Mouse (Mus musculus): ENCODE results near the gene Coa6.

Gene Coa6

DNA sequence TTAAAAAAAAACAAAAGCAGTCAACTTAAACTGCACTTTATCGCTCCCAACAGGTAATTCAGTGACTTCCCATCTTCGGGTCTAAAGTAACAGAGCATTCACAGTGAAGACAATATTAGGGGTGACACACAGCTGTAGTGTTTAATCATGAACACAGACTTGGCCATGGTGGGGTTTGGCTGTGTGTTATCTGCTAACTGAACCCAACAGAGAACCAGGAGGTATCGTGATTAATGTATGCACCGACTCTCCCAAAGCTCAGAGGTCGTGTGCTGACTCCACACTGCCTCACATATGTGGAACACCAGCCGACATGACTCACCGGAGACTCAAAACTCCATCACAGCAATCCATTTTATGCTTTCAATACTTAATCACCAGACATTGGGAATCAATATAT, 39.4 kb downstream of the Coa6 start:
- DNase-seq (ENCODE audit: extremely low read depth, low read depth, low spot score): no peak

DNA sequence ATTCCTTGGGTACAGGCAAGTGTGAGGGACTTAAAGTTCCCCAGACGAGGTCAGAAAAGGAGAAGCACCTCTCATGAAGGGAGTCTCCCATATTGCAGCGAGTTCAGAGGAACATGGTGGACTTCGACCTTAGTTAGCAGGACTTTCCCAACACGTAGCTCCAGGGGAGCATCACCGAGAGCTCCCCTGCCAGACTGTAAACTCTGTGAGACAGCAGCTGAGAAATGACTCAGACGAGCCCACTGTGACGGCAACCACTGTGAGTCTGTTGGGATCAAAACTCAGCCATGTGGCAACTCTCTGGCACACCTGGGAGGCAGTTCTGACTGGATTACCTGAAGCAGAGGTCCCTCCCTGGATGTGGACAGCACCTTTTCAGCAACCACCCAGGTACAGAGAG, 41.8 kb downstream of the Coa6 start:
- no peak for DNase-seq (ENCODE audit: extremely low read depth, low read depth, low spot score)

DNA sequence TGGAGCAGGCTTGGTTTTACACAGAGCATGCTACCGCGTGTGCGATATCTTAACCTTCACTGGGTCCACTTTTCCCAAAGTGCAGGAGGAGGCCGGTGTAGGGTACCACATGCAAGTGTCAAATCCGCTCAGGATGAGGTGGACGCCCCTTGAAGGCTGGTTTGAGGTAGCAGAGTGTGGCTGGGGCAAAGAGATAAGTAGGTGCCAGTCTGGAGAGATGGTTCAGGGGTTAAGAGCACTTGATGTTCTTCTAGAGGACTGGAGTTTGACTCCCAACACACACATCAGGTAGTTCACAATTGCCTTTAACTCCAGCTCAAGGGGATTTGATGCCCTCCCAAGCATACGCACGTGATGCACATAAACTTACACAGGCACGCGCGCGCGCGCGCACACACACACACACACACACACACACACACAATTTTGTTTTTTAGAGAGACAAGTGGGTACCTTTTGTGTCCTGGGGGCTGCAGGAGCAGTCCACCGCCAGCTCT, 51.5 kb downstream of the Coa6 start:
- no peak for DNase-seq (ENCODE audit: extremely low read depth, low read depth, low spot score)

DNA sequence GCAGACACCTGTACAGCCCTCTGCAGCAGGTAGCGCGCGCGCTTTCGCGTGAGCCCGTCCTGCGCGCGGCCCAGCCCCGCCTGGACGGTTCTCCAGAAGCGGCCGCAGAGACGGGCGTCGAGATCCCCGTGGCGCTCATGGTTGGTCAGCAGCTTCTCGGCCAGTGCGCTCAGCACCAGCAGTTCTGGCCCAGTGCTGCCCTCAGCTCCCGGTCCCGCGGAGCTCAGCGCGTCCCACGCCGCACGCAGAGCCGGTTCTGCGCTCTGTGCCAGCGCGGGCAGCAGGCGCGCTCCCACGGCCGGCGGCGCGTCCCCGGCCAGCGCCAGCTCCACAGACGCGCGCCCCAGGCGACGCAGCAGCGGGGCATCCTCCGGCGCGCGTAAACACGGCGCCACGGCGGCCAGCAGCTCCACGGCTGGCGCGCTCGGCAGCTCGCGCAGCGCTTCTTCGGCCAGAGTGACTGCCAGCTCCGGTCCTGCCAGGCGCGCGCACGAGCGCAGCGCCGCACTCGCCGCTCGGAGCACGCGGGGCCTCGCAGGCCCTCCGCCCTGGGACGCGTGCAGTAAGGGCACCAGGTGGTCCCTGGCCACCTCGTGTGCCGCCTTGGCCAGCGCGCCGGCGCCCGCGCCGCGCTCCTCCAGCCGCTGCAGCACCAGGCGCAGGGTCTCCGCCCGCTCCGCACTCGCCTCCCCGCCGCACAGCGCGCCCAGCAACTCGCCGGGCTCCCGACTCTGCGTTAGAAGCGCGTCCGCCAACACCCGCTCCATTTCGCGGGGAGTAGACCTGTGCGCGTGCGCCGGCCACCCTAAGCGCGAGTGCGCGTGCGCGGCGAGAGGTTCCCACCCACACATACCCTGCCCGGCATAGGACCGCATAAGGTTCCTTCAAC, 52.2 kb downstream of the Coa6 start, which contains the start of gene Tarbp1:
Tarbp1 (minus strand) TSS at position 767 of the 889 bp plus-strand sequence.
- no peak for DNase-seq (ENCODE audit: extremely low read depth, low read depth, low spot score)
